Mouse (Mus musculus) testis, adult 2 months (tissue): ENCODE measurements around the gene Abi3.

Experiments
- CTCF ChIP-seq: fragments of 200-500 bp; IDR thresholded peaks from 2 replicates; pipeline ENCODE4 v1.5.1; 2012; ENCODE audit warnings: low read depth, mild to moderate bottlenecking, inconsistent platforms, low read length, moderate library complexity; ENCODE audit not compliant: control insufficient read depth, insufficient read depth, insufficient replicate concordance
- POLR2A ChIP-seq: fragments of 200-500 bp; IDR thresholded peaks from 2 replicates; pipeline ENCODE4 v1.6.1; 2012; ENCODE audit warnings: low read depth, mild to moderate bottlenecking, inconsistent platforms, low read length, moderate library complexity; ENCODE audit not compliant: control insufficient read depth

DNA sequence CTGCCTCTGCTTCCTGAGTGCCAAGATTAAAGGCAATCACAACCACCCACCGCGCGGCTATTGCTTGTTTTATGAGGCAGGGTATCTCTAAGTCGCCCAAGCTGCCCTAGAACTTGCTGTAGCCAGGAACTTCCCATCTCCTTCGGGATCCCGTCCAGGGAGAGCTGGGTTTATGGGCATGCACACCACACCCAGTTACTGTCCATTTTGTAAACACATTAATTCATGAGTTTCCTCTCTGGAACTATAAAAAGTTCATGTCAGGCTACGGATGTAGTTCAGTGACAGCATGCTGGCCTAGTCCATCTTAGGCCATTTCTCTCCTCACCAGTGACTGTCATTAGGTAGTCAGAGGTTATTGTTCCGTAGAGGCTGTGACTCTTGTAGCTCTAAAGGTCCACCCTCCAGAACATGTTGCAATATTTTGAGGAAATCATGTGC is 52.8 kb downstream of the Abi3 start:
- TF ChIP-seq CTCF: no peak
- TF ChIP-seq POLR2A: no peak
